Mouse (Mus musculus): ENCODE results near the gene Nme7. TPM values are rescaled to one million over a fixed set of nuclear protein-coding genes. Genes with fewer than 3 reads are reported as not detected.

Gene Nme7
- polyA plus RNA-seq (2012), result 0.14 and 0.27 TPM in 2 replicates

DNA sequence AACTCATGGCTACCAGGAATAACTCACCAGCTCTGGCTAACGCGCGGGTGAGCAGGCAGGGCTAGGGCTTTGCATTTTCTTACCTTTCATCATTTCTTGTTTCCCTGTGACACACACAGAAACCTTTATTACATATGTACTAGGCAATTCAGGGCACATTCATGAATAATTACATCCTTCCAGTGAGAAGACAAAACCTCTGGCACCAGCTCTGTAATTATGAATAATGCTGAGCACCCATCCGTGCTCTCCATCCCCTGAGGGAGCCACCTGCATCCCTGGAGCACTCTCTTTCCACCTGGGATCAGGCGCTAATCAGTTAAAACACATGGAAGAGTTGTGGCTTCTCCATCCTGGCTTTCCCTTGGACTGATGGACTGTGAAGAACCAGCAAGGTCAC is at the start of gene Nme7:
Gene Nme7, plus strand, starts transcription at position 301 of the 400 bp plus-strand sequence.
- no peaks in the 10 kb centered on the region for H3K9me3 ChIP-seq (ENCODE audit: control insufficient read depth, low read length)
- H3K4me1 ChIP-seq (ENCODE audit: control insufficient read depth), result peaks cover 28% of the 10 kb centered on the region
- H3K27me3 ChIP-seq (ENCODE audit: control insufficient read depth), result no peaks in the 10 kb centered on the region
- no peak within 1 kb of the TSS for H3K4me3 ChIP-seq (replicated peaks)
- no peak for TF ChIP-seq GATA1 (IDR thresholded peaks at IDR 0.05; ENCODE audit: low read length)
- H3K36me3 ChIP-seq (ENCODE audit: control insufficient read depth), result peaks cover 48% of the 10 kb centered on the region

DNA sequence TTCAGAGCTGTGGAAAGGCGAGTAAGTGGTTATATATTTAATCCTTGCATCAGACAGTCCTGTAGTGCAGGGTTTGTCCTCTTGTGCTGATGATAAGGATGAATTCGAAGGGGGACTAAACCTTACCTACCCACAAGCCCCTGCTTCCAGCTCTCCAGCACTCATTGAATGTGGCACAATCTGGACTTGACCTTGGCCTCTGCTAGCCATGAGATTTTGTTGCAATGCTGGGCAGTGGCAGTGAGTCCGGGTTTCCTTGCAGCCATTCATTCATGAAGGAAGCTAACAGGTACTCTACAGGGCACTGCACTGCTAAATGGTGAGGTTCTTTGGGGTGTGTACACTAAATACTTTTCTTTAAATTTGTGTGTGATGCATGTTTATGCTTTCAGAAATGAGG is 49.1 kb upstream of the Nme7 start:
- H3K27me3 ChIP-seq (ENCODE audit: control insufficient read depth), result no peaks in the 10 kb centered on the region
- H3K36me3 ChIP-seq (ENCODE audit: control insufficient read depth), result peaks cover 33% of the 10 kb centered on the region
- H3K9me3 ChIP-seq (ENCODE audit: control insufficient read depth, low read length), result no peaks in the 10 kb centered on the region
- TF ChIP-seq GATA1 (IDR thresholded peaks at IDR 0.05; ENCODE audit: low read length) (no peak), TAL1 (IDR thresholded peaks at IDR 0.05; ENCODE audit: low read length) (no peak)
- H3K4me3 ChIP-seq (replicated peaks), result no peak overlapping the region
- peaks cover 37% of the 10 kb centered on the region for H3K4me1 ChIP-seq (ENCODE audit: control insufficient read depth)

DNA sequence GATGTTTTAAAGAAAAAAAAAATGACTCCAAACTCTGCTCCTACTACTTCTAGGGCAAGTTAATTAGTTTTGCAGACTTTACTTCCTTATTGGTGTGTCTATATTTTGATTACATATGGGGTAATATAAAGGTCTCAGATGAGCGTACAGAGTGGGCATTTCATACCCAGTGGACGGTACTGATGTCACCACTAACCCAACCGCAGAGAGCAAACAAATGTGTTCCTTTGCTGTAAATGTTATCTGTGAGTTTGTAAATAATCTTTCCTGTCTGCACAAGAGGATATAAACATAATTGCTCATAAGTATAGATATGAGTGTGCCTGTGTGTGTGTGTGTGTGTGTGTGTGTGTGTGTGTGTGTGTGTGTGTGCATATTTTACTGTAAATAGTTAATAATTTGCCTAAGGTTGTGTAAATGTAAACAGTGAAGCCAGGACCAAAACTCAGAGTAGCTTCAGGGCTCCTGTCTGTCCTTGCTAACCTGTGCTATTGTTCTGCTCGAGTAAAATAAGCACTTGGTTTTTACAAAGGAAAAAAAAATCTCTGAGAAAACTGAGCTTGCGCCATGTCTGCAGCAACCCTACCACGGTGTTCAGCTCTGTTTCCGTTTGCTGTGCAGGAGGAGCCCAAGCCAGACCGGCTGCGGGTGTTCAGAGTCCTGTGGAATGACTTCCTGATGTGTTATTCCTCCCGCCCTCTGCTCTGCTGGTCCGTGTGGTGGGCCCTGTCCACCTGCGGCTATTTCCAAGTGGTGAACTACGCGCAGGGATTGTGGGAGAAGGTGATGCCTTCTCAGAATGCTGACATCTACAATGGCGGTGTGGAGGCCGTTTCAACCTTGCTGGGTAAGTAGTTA is 43.5 kb upstream of the Nme7 start:
- TF ChIP-seq TAL1 (IDR thresholded peaks at IDR 0.05; ENCODE audit: low read length) (no peak), GATA1 (IDR thresholded peaks at IDR 0.05; ENCODE audit: low read length) (no peak)
- no peaks in the 10 kb centered on the region for H3K27me3 ChIP-seq (ENCODE audit: control insufficient read depth)
- H3K36me3 ChIP-seq (ENCODE audit: control insufficient read depth), result peaks cover 80% of the 10 kb centered on the region
- H3K4me1 ChIP-seq (ENCODE audit: control insufficient read depth), result no peaks in the 10 kb centered on the region; the same call in 1 of the 2 replicates
- H3K4me3 ChIP-seq (replicated peaks), result no peak overlapping the region
- H3K9me3 ChIP-seq (ENCODE audit: control insufficient read depth, low read length), result no peaks in the 10 kb centered on the region

DNA sequence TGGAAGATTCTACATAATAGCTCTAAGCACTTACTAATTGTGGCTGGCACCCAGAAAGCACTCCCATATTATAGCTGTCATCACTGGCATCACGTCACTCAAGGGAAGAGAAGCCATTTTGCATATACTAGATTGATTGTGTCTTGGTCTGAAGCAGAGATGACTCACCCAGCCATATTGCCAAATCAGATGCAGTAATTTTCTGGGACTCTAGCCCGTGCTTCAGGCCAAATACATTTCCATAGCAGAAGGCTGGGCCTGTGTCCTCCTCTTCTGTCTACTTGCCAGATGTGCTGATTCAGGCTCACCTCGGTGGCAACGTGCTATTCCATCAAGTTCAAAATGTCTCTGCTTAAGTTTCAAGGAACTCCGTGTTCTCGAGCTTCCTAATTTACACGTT is 42.4 kb upstream of the Nme7 start:
- Histone ChIP-seq H3K9me3 (ENCODE audit: control insufficient read depth, low read length) (0 out of 2 replicates have a peak, but pooled peaks cover under 1% of the 10 kb centered on the region), H3K36me3 (ENCODE audit: control insufficient read depth) (peaks cover 85% of the 10 kb centered on the region), H3K4me3 (replicated peaks) (no peak overlapping the region), H3K27me3 (ENCODE audit: control insufficient read depth) (no peaks in the 10 kb centered on the region), H3K4me1 (ENCODE audit: control insufficient read depth) (no peaks in the 10 kb centered on the region; the same call in 1 of the 2 replicates)
- TF ChIP-seq TAL1 (IDR thresholded peaks at IDR 0.05; ENCODE audit: low read length) (no peak), GATA1 (IDR thresholded peaks at IDR 0.05; ENCODE audit: low read length) (no peak)

DNA sequence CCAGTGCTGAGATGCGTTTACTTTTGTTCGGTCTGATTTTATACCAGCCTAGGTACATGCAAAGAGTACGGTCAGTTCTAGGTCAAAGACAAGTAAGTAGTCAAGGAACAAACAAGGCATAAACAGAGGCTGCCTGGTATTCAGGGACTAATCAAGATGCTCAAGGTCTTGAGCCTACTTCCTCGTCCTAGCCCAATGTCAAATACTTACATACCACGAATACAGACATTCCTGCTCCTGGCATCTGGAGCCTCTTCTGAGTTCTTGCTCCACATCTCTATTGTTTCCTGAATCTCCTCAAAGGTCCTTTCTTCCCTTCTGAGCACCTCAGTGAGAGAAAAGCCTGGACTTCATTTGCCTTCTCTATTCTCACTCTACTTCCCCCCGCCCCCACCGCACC is 33.0 kb upstream of the Nme7 start:
- 0 out of 2 replicates have a peak, but pooled peaks cover 5% of the 10 kb centered on the region for H3K9me3 ChIP-seq (ENCODE audit: control insufficient read depth, low read length)
- H3K27me3 ChIP-seq (ENCODE audit: control insufficient read depth), result no peaks in the 10 kb centered on the region
- H3K4me1 ChIP-seq (ENCODE audit: control insufficient read depth), result peaks cover 10% of the 10 kb centered on the region
- H3K4me3 ChIP-seq (replicated peaks), result no peak overlapping the region
- no peak for TF ChIP-seq TAL1 (IDR thresholded peaks at IDR 0.05; ENCODE audit: low read length)
- TF ChIP-seq GATA1 (IDR thresholded peaks at IDR 0.05; ENCODE audit: low read length), result no peak
- H3K36me3 ChIP-seq (ENCODE audit: control insufficient read depth), result peaks cover 7% of the 10 kb centered on the region

DNA sequence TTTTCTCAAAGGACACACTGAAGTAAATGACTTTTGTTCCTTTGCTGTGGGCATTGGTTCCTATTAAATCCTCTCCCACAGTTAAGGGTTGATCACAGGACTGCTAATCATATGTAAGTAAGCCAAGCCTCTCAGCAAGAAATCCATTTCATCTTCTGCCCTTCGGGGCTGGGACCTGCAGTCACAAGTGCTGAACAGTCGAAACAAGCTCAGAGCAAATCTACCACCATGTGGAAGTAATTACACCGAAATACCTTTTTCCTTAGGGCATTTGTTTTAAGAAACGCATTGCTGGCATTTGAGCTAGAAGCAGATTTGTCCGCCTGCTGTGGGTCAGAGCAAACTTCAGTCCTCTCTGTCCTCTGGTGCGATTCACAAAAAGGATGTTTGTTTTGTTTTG is 30.3 kb upstream of the Nme7 start:
- TF ChIP-seq GATA1 (IDR thresholded peaks at IDR 0.05; ENCODE audit: low read length) (no peak), TAL1 (IDR thresholded peaks at IDR 0.05; ENCODE audit: low read length) (no peak)

DNA sequence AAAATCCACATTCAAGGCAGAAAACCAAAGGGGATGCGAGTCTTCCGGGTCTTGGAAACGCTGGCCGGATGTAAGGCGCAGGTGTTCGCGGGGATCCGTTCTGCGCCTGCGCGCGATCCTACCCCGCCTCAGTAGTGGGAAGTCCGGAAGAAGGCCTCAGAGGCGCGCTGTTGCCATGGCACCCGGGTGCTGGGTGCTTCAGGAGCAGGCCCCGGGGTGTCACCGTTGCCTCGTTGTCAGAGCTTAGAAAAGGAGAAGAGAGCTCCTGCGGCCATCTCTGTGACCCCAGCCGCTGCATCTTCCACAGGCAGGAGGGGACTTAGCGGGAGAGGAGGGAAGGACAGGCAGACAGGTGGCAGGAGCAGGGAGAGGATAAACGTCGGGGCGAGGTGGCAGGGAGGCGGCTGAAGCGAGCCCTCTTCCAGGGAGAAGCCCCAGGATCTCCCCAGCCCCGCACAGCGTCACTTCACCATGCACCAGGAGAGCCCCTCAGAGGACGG is 28.4 kb upstream of the Nme7 start, which contains the start of gene Ccdc181:
Gene Ccdc181, plus strand, starts transcription at position 131 of the 500 bp plus-strand sequence.
- no peaks in the 10 kb centered on the region for H3K36me3 ChIP-seq (ENCODE audit: control insufficient read depth)
- H3K4me1 ChIP-seq (ENCODE audit: control insufficient read depth), result peaks cover 12% of the 10 kb centered on the region
- H3K27me3 ChIP-seq (ENCODE audit: control insufficient read depth), result no peaks in the 10 kb centered on the region
- no peak for TF ChIP-seq GATA1 (IDR thresholded peaks at IDR 0.05; ENCODE audit: low read length)
- no peak for TF ChIP-seq TAL1 (IDR thresholded peaks at IDR 0.05; ENCODE audit: low read length)
- H3K9me3 ChIP-seq (ENCODE audit: control insufficient read depth, low read length), result no peaks in the 10 kb centered on the region
- peak within 1 kb of the TSS; percentile 80 for H3K4me3 ChIP-seq (replicated peaks)

More for the DNA sequence above, 30.3 kb upstream of the Nme7 start:
- H3K4me3 ChIP-seq (replicated peaks), result no peak overlapping the region
- H3K36me3 ChIP-seq (ENCODE audit: control insufficient read depth), result no peaks in the 10 kb centered on the region
- no peaks in the 10 kb centered on the region for H3K9me3 ChIP-seq (ENCODE audit: control insufficient read depth, low read length)
- no peaks in the 10 kb centered on the region for H3K27me3 ChIP-seq (ENCODE audit: control insufficient read depth)
- peaks cover 12% of the 10 kb centered on the region for H3K4me1 ChIP-seq (ENCODE audit: control insufficient read depth)

DNA sequence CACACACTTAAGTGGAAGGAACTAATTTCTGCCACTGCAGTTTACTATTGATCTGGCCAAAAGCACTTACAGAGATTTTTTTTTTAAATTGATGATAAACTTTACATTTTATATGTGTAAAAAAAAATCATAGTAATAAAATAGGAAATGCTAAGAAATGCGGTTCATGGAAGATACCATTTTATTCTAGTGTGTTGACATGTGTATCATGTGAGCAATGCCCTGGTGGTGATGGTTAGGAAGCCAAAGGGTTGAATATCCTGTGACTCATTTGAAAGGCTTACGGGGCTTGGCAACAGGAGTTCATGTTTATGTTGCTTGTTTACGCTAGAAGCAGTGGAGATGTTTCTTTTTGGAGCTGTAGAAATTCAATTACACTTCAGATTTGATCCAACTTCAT is 27.4 kb upstream of the Nme7 start:
- H3K36me3 ChIP-seq (ENCODE audit: control insufficient read depth), result no peaks in the 10 kb centered on the region
- H3K9me3 ChIP-seq (ENCODE audit: control insufficient read depth, low read length), result no peaks in the 10 kb centered on the region
- TF ChIP-seq GATA1 (IDR thresholded peaks at IDR 0.05; ENCODE audit: low read length), result no peak
- TF ChIP-seq TAL1 (IDR thresholded peaks at IDR 0.05; ENCODE audit: low read length), result no peak
- no peak overlapping the region for H3K4me3 ChIP-seq (replicated peaks)
- no peaks in the 10 kb centered on the region for H3K27me3 ChIP-seq (ENCODE audit: control insufficient read depth)
- peaks cover 12% of the 10 kb centered on the region for H3K4me1 ChIP-seq (ENCODE audit: control insufficient read depth)

DNA sequence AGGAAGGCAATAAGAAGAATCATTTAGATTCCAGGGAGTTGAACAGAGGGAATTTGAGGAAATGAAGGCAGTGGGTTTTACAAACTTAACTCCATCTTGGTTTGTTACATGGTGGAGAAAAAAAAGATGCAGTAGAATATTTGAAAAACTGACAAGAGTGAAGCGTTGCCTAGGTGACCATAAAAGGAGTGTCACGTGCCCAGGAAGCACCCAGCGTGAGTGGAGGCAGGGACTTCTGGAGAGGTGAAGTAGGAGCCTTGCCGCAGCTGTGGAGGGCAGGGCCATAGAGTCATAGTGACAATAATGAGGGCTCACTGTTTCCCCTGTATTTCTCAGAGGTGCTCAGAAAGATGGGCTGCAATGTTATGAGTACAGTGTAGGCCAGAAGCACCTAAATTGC is 24.6 kb upstream of the Nme7 start:
- no peak for TF ChIP-seq GATA1 (IDR thresholded peaks at IDR 0.05; ENCODE audit: low read length)
- no peak for TF ChIP-seq TAL1 (IDR thresholded peaks at IDR 0.05; ENCODE audit: low read length)
- Histone ChIP-seq H3K4me1 (ENCODE audit: control insufficient read depth) (peaks cover 12% of the 10 kb centered on the region), H3K4me3 (replicated peaks) (no peak overlapping the region), H3K27me3 (ENCODE audit: control insufficient read depth) (no peaks in the 10 kb centered on the region), H3K36me3 (ENCODE audit: control insufficient read depth) (no peaks in the 10 kb centered on the region), H3K9me3 (ENCODE audit: control insufficient read depth, low read length) (no peaks in the 10 kb centered on the region)
